Mouse (Mus musculus): ENCODE measurements around the gene Mrgprb5.
"Not testable (repeated sequence)": the region's sequence is repeated elsewhere in the genome, so short reads cannot be mapped to it uniquely, and the experiment has no call there.

DNA sequence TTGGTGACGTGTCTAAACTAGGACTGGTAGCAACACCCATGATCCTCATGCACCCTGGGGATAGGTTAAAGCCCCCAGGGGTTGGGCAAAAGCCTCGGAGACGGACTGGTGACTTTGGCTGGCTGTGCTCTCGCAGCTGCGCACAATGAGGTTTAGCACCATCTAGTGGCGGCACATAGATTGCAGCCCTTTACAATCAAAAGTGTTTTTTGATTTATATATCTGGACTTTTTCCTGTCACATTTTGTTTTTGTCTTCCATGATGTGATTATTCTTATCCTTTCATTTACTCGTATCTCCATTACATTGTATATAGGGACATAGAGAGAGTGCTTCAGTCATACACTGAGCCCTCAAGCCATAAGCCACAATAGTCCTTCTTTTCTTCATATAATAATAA is 36.6 kb downstream of the Mrgprb5 start:
- TF ChIP-seq TAL1, GATA1 (IDR thresholded peaks at IDR 0.05; ENCODE audit: low read length): not testable (repeated sequence)

Data from erythroblast, embryonic 14.5 days (primary cell).